Mouse (Mus musculus) testis, adult 2 months (tissue): Measurements from ENCODE around the gene Syngr2. TPM values are rescaled to one million over a fixed set of nuclear protein-coding genes. Genes with fewer than 3 reads are reported as not detected.
"Not testable (repeated sequence)": the region's sequence is repeated elsewhere in the genome, so short reads cannot be mapped to it uniquely, and the experiment has no call there.

ENCODE experiments used
- H3K27ac ChIP-seq: fragments of 200-500 bp; 2 replicates; pipeline ENCODE4 v1.5.1; 2012; ENCODE audit warnings: low read depth, low read length; ENCODE audit not compliant: control insufficient read depth, insufficient read depth
- H3K27me3 ChIP-seq: fragments of 200-500 bp; 2 replicates; pipeline ENCODE4 v1.6.1; 2012; ENCODE audit warnings: mild to moderate bottlenecking, low read length, moderate library complexity; ENCODE audit not compliant: control insufficient read depth, insufficient read depth
- H3K36me3 ChIP-seq: fragments of 200-500 bp; 2 replicates; pipeline ENCODE4 v1.6.1; 2012; ENCODE audit warnings: mild to moderate bottlenecking, low read length; ENCODE audit not compliant: control insufficient read depth, insufficient read depth
- H3K4me1 ChIP-seq: fragments of 200-500 bp; 2 replicates; pipeline ENCODE4 v1.6.1; 2012; ENCODE audit warnings: low read length; ENCODE audit not compliant: control insufficient read depth, insufficient read depth
- H3K4me3 ChIP-seq: fragments of 200-500 bp; 2 replicates; pipeline ENCODE4 v1.5.1; 2012; ENCODE audit warnings: low read depth, mild to moderate bottlenecking, low read length, moderate library complexity, mixed read lengths; ENCODE audit not compliant: control insufficient read depth
- CTCF ChIP-seq: fragments of 200-500 bp; IDR thresholded peaks from 2 replicates; pipeline ENCODE4 v1.5.1; 2012; ENCODE audit warnings: low read depth, mild to moderate bottlenecking, inconsistent platforms, low read length, moderate library complexity; ENCODE audit not compliant: control insufficient read depth, insufficient read depth, insufficient replicate concordance
- POLR2A ChIP-seq: fragments of 200-500 bp; IDR thresholded peaks from 2 replicates; pipeline ENCODE4 v1.6.1; 2012; ENCODE audit warnings: low read depth, mild to moderate bottlenecking, inconsistent platforms, low read length, moderate library complexity; ENCODE audit not compliant: control insufficient read depth
- polyA plus RNA-seq: library from polyadenylated mRNA; depleted of rRNA; stranded (reverse); fragments of >200 nt; gene quantifications from 2 replicates; pipeline ENCODE4 v1.2.3, GENCODE M21; 2012

Gene Syngr2
- polyA plus RNA-seq, 1 experiment = 32.5 TPM

GRCm38 (mm10) chr11:117814704-117815366 lies 5.4 kb downstream of the Syngr2 start:
- H3K27me3 ChIP-seq = no peaks in the 10 kb centered on the region
- TF ChIP-seq CTCF (no peak), POLR2A (no peak)
- H3K27ac ChIP-seq = no peak overlapping the region
- H3K4me3 ChIP-seq = no peak overlapping the region
- no peaks in the 10 kb centered on the region for H3K36me3 ChIP-seq
- peaks cover 13% of the 10 kb centered on the region for H3K4me1 ChIP-seq

- not testable (repeated sequence) for H3K36me3 ChIP-seq, H3K27me3 ChIP-seq, H3K4me3 ChIP-seq, H3K27ac ChIP-seq, H3K4me1 ChIP-seq
Observed at GRCm38 (mm10) chr11:117815850-117816249, 6.4 kb downstream of the Syngr2 start.

GRCm38 (mm10) chr11:117816389-117816996 lies 7.0 kb downstream of the Syngr2 start:
- Histone ChIP-seq H3K4me3 (no peak overlapping the region), H3K27me3 (no peaks in the 10 kb centered on the region), H3K4me1 (peaks cover under 1% of the 10 kb centered on the region), H3K27ac (no peak overlapping the region), H3K36me3 (no peaks in the 10 kb centered on the region)
- TF ChIP-seq CTCF (no peak), POLR2A (no peak)

GRCm38 (mm10) chr11:117819095-117819494 lies 9.6 kb downstream of the Syngr2 start:
- no peaks in the 10 kb centered on the region; the same call in 1 of the 2 replicates for H3K4me1 ChIP-seq
- TF ChIP-seq CTCF = no peak
- no peak for TF ChIP-seq POLR2A
- H3K27me3 ChIP-seq = no peaks in the 10 kb centered on the region
- H3K27ac ChIP-seq = no peak overlapping the region
- H3K36me3 ChIP-seq = no peaks in the 10 kb centered on the region
- no peak overlapping the region for H3K4me3 ChIP-seq

- no peak overlapping the region for H3K27ac ChIP-seq
- no peaks in the 10 kb centered on the region for H3K36me3 ChIP-seq
- peaks cover 4% of the 10 kb centered on the region for H3K4me1 ChIP-seq
- no peaks in the 10 kb centered on the region for H3K27me3 ChIP-seq
- H3K4me3 ChIP-seq = no peak overlapping the region
- no peak for TF ChIP-seq POLR2A
- TF ChIP-seq CTCF = no peak
Observed at GRCm38 (mm10) chr11:117820173-117820572, 10.7 kb downstream of the Syngr2 start.

- no peak overlapping the region; the same call in 1 of the 2 replicates for H3K27ac ChIP-seq
- H3K4me1 ChIP-seq = peaks cover 14% of the 10 kb centered on the region
- H3K4me3 ChIP-seq = no peak overlapping the region
- no peaks in the 10 kb centered on the region for H3K36me3 ChIP-seq
- TF ChIP-seq POLR2A (no peak), CTCF (no peak)
- no peaks in the 10 kb centered on the region for H3K27me3 ChIP-seq
Observed at GRCm38 (mm10) chr11:117821868-117822267, 12.4 kb downstream of the Syngr2 start.

- Histone ChIP-seq H3K4me3 (no peak overlapping the region), H3K27ac (no peak overlapping the region), H3K36me3 (no peaks in the 10 kb centered on the region), H3K4me1 (peaks cover 16% of the 10 kb centered on the region), H3K27me3 (no peaks in the 10 kb centered on the region)
- TF ChIP-seq CTCF (no peak), POLR2A (no peak)
Observed at GRCm38 (mm10) chr11:117822728-117823241, 13.3 kb downstream of the Syngr2 start.

GRCm38 (mm10) chr11:117823411-117823810 lies 13.9 kb downstream of the Syngr2 start:
- Histone ChIP-seq H3K4me1 (peaks cover 20% of the 10 kb centered on the region), H3K4me3 (no peak overlapping the region), H3K27me3 (no peaks in the 10 kb centered on the region), H3K36me3 (no peaks in the 10 kb centered on the region), H3K27ac (no peak overlapping the region)
- TF ChIP-seq POLR2A (no peak), CTCF (no peak)
